Mouse (Mus musculus) lung, postnatal 10 days (tissue): ENCODE measurements around the gene Cnnm2.
"Not testable (repeated sequence)": the region's sequence is repeated elsewhere in the genome, so short reads cannot be mapped to it uniquely, and the experiment has no call there.

Experiments used
- DNase-seq: peaks from one replicate; pipeline ENCODE4 v3.0.0; 2021

Gene Cnnm2

DNA sequence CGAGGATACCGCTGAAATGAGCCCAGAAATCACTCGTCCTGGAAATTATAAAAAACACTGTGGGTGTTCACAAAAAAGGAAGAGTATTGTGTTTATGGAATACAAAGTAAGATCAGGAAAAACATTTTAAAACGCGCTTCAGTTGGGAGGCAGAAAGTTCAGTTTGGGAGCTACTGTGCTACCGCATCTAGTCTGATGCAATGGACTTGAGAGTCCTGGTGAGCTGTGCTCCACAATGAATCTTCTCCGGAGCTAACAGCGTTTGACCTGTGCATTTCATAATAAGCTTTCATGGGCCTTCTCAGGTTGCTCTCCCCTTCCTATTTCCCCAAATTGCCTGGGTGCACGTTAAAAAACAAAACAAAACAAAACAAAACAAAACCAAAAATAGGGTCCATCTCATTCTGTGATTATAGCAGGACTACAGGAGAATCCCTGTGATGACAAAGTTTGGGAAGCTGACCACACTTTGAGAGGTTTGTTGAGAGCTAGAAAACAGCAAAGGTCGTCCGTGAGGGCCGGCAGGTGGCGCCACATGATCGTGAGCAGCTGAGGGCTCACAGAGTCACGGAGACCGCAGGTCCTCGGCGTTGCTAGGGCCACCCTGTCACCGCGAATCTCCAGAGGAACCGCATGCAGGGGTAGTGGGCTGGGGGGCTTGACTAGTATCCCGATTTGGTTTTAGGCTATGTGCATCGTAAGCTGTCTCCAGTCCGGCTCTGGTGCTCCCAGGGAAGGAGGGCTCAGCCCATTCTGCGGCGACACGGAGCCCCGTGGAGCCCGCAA is 828 bp upstream of the Cnnm2 start:
- peak; percentile 91 for DNase-seq

DNA sequence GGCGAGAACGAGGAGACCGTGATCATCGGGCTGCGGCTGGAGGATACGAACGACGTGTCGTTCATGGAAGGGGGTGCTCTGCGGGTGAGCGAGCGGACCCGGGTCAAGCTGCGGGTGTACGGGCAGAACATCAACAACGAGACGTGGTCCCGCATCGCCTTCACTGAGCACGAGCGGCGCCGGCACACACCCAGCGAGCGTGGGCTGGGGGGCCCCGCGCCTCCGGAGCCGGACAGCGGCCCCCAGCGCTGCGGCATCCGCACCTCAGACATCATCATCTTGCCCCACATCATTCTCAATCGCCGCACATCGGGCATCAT is 535 bp downstream of the Cnnm2 start:
- DNase-seq = no peak

DNA sequence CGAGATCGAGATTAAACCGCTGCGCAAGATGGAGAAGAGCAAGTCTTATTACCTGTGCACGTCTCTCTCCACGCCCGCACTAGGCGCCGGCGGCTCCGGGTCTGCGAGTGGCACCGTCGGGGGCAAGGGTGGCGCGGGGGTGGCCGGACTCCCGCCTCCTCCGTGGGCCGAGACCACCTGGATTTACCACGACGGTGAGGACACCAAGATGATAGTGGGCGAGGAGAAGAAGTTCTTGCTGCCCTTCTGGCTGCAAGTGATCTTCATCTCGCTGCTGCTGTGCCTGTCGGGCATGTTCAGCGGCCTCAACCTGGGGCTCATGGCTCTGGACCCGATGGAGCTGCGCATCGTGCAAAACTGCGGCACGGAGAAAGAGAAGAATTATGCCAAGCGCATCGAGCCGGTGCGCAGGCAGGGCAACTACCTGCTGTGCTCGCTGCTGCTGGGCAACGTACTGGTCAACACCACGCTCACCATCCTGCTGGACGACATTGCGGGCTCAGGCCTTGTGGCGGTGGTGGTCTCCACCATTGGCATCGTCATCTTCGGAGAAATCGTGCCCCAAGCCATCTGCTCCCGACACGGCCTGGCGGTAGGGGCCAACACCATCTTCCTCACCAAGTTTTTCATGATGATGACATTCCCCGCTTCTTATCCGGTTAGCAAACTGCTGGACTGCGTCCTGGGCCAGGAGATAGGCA is 1.0 kb downstream of the Cnnm2 start:
- no peak for DNase-seq

DNA sequence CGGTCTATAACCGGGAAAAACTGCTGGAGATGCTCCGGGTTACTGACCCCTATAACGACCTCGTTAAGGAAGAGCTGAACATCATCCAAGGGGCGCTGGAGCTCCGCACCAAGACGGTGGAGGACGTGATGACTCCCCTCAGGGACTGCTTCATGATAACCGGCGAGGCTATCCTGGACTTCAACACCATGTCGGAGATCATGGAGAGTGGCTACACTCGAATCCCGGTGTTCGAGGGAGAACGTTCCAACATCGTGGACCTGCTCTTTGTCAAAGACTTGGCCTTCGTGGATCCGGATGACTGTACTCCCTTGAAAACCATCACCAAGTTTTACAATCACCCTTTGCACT is 1.6 kb downstream of the Cnnm2 start:
- DNase-seq = no peak

DNA sequence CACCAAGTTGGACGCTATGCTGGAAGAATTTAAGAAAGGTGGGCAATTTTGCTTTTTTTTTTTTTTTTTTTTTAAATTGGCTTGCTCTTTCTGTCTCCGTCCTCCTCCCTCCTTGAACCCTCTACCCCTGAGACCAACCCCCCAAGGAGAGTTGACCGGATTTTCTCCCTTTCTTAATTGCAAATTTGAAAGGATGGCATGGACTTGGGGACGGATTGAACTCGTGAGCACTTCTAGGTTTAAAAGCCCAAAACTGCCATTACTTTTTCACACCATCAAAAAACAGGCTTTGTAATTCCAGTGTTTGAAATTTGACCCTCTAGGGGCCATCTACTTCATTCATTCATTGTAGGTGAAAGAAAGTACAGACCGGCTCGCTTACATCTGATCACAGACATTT is 2.0 kb downstream of the Cnnm2 start:
- DNase-seq = no peak

DNA sequence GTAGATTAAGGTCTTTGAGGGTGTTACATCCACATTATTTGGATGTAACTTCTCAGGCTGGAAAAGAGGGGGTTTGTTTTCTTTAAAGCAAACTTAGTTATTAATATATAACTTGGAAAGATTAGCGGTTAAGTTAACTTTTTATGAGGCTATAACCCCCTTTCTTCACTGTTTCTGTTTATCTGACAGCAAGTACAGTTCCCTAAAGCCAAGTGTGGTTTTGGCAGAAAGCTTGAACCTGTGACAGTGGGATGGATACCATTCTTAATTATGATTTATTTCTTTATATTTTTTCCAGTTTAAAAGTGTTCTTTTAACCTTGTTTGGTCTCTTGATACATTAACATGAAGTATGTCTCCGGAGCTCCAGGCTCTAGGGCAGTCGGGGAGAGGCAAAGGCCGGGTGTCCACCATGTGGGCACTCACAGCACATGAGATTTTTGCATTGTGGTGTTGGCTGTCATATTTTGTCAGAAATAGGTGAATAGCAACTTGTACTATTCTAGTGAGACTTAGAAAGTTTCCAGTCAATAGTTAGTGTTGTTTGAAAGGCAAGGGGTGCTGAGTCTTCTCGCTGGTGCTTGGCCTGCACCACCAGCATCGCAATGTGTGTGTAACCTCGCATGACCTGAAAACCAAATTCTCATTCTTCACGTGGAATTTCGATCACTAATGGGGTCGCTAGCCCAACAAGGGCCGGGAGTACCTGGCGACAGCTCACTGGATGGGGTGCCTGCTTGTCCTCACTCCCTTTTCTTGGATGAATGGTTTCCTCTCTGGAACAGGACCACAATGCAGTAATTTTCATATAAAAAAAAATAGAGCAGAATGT is 2.8 kb downstream of the Cnnm2 start:
- DNase-seq = no peak

DNA sequence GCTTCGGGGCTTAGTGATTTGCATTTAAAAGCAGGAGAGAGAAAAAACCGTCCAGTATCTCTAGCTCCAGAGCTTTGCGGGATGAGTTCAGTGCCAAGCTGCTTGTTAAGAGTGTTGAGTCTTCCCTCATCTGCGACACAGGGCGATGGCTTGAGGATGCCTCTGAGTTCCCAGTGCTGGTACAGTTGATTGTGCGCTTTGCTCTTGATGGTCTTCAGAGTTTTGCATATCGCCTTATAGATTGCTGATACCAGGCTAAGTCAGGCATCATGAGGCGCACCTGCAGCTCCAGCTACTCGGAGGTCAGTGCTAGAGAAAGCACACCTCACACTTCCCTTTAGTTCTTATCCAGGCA is 3.3 kb downstream of the Cnnm2 start:
- DNase-seq = no peak

DNA sequence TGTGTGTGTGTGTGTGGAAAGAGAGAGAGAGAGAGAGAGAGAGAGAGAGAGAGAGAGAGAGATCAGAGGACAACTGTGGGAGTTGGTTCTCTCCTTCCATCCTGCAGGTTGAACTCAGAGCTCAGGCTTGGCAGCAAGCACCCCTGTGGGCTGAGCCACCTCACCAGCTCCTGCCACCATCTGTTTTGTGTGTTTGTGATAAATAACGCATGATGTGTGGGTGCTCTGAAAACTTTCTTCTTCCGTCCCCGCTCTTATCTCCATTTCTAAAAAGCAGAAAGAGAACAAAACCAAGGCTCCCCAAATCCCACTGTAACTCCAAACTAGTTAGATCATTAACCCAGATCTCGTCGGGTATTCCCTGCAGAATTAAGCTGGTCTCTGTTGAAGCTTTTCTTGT is 4.7 kb downstream of the Cnnm2 start:
- DNase-seq = no peak

DNA sequence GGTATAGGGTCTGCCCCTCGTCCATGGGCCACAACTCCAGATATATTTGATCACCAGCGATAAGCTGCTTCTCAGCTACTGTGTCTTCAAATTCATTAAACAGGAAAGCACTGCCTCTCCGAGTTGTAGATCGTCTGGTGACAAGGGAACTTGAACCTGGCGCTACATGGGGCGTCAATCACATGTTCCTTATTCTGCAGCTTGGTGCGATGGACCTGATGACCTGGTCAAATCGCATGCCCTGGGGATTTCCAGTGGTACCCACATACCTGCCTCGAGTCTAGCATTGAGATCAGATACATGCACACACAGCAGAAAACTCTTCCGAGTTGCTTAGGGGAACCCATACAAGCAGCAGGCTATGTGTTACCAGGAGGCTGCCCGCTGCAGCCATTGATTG is 8.4 kb downstream of the Cnnm2 start:
- DNase-seq = no peak

DNA sequence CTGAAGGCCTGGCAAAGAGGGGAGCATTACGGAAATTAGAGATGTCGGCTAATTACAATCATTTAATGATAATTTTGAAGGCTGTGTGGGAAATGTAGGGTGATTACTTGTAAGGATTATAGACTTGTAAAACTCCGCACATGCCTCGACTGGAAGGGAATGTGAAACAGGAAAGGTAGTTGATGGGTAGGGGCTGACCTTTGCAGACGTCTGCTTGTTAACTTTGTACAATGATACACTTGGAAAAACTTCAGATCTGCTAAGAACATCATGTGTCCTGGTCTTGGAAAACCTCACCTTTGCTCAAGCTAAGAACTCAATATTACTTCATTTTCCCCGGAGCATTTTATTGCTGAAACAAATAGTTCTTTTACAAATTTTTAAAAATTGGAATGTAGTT is 10.4 kb downstream of the Cnnm2 start:
- DNase-seq = no peak

DNA sequence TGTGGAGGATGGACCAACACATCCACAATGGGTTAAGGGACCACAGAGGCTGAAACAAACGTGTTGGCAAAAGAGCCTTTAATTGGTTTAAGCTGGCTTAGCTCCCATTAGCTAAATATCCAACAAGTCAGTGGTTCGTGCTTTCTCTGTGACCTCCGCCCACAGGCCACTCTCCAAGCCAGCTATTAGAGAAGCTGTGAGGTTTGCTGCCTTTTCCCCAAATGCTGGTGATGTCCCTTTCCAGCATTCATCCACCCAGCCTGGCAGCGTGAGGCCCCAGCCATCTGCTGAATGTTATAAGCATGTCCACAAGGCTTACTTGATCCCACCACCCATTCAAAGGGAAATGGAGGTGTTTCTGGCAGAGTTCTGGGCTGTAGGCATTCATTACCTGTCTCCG is 15.0 kb downstream of the Cnnm2 start:
- no peak for DNase-seq

DNA sequence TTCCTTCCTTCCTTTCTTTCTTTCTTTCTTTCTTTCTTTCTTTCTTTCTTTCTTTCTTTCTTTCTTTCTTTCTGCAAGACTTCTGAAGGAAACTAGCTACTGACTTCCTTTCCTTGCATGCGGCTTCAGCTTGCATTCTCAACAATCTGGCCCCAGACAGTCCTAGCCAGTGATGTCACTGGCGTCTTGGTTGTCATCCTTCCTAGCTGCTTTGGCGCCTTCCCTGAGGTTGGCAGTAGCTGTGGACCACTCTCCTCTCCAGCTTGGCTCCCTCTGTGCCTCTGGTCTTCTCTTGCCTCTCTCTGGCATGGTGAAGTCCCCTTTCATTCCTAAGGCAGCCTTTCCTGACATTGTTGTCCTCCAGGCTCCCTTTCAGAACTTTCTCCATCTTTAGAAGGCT is 15.5 kb downstream of the Cnnm2 start:
- no peak for DNase-seq

DNA sequence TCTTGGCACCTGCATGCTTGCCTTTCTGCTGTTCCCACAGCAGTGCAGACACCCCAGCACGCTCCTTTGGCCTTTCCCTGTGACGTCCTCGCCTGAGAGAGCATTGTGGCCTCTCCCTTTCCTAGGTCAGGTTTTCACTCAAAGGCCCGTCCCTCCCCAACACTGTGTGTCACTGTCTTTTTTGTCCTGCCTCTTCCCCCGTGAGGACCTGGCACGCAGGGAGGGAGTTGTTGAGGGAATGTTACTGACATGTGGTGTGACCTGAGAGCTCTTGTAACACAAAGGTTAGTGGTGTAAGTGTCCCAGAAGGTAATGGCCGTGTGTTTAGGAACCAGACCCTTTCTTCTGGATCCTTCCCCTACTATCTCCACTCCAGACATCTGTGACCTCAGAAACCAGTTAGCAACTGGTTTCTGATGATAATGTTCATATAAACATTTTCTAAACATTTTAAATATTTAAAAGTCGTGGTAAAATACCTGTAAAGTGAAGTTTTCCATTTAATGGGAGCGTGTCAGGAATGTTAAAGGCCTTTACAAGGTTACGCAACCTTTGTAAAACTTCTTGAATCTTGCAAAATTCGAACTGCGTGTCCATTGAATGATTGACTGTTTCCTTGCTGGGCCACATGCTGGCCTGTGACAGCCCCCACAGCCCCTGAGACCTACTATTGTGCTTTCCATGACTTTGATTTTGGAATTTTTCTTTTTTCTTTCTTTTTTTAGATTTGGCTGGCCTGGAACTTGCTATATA is 16.7 kb downstream of the Cnnm2 start:
- DNase-seq = no peak

DNA sequence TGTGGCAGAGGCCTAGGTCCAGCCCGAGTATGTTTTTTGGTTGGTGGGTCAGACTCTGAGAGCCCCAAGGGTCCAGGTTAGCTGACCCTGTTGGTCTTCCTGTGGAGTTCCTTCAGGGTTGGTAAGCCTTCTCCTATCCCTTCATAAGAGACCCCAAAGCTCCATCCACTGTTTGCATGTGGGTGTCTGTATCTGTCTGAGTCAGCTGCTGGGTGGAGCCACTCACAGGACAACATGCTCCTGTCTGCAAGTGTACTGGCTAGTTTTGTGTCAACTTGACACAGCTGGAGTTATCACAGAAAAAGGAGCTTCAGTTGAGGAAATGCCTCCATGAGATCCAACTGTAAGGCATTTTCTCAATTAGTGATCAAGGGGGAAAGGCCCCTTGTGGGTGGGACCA is 17.7 kb downstream of the Cnnm2 start:
- DNase-seq = not testable (repeated sequence)

DNA sequence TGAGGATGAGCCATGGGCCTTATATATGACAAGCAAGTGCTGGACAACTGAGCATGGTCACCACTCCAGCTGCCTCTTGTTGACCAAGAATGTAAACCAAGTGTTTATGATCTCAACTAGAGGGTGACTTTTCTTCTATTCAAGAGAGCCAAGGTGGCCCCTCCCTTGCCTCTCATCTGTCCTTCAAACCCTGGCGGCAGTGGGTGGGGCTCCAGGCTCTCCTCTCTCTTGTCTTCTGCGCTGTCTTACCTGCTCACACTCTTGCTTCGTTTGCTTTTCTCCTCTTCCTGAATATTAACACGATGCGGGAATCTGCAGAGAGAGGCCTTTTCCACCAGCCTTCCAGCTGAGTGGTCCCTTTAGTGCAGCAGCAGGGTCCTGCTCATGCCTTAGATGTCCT is 22.6 kb downstream of the Cnnm2 start:
- DNase-seq = no peak

DNA sequence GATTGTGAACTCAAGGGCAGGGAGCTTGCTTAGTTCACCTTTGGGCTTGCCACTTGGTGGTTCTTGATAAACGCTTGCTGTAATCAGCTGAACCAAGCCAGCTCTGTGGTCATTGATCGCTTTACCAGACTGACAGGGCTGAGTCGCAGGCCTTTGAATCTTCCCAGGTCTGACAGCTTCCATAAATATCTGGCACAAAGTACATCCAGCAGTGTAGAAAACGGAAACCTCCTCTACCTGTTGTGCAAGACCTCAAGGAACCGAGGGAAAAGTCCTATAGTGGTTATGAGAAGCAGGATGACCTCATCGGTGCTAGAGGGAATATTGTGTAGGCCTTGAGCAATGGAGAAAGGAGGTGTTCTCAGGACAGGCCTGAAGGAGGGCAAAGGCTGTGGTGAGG is 23.1 kb downstream of the Cnnm2 start:
- no peak for DNase-seq

DNA sequence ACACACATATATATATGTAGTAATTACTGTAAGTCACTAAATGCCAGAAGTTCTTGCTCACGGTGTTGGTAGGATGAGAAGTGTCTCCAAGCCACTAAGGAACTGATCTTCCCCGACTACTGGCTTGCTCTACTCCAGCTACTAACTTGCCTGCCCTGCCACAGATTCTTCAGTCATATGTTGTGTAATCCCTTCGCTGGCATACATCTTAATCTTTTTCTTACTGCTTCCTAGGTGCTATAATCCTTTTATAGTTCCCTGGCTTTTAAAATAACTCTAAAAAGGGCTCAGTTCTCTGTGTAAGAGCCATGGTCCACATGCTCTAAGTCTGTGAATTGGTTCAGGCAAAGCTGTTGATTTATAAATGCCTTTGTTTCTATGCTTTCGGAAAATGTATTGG is 24.2 kb downstream of the Cnnm2 start:
- no peak for DNase-seq

DNA sequence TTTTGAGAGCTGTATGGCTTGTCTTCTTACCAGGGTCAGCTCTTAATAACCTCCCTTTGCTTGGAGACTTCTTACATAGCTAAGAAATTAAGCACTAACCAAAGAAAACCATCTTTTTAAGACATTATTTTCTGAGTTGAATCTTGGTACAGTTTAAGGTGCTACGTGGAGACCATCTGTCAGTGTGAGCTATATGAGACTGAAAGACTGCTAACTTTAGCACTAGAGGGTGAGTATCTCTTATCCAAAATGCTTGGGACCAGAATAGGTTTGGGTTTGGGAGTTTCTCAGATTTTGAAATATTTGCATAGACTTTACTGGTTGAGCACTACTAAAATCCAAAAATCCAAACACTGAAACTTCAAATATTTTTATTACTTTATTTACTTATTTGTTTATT is 28.4 kb downstream of the Cnnm2 start:
- no peak for DNase-seq

DNA sequence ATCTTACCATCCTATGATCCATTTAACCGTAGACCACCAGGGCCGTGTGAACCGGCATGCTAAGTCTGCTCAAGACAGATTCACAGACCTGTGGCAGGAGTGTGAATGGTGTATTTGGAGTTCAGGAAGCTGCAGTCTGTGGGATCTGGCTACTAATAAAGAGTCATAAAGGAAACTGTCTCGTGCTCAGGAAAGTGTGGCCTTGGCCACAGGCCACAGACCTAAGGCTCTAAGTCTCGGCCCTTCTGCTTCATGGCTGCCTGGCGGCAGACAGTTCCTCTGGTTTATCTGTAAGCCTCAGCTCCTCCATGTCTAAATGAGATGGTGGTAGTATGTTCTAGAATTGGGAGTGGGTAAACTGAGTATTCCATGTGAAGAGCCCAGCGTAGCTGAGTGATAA is 30.0 kb downstream of the Cnnm2 start:
- no peak for DNase-seq

DNA sequence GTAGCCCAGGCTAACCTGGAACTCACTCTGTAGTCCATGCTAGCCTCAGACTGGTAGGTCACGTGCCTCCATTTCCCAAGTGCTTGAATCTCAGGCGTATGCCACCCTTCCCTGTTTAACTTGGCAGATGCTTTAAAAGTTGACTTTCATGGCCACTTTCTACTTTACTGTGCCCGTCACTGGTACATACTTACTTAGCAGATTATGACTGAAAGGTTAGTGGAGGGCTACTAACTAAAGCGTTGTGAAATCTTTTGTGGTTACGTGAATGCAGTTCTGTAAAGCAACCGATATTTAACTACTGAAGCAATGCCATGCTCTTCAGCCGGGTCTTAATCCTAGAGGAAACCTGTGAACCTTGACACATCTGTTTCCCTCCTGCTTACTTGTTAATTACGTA is 30.5 kb downstream of the Cnnm2 start:
- DNase-seq = no peak

DNA sequence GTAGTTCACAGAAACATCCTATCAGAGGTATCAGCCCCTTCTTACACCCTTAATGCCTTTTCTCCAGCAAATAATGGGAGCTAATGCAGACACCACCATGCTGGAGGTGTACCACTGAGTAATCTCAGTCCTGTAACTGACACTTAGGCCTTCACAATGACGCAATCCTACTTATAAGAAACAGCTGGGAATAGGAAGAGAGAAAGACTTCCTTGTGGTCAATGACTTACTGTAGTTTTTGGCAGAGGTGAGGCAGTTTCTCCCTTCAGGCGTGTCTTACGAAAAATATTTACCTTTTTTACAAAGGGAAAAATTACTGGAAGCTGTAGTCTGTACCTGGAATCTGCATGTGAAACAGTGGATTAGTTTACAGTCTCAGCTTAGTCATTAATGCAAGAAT is 31.1 kb downstream of the Cnnm2 start:
- DNase-seq = no peak

DNA sequence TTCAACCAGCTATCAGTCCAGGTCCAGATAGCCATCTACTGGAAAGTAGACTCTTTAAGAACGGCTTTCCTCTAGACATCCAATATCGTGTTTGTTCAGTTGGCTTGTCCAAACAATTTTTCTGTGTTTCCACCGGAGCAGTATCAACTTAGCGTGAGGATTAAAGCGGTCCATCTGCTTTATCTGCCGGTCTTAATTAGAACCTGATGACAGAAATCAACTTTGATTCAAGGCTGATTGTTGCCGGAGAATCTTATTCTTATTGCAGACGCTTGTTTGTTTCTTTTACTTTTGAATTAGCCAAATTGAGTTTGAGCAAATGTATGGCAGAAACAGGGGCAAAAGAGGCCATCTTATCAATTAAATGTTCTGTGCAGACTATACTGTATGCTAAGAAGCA is 32.8 kb downstream of the Cnnm2 start:
- DNase-seq = no peak

DNA sequence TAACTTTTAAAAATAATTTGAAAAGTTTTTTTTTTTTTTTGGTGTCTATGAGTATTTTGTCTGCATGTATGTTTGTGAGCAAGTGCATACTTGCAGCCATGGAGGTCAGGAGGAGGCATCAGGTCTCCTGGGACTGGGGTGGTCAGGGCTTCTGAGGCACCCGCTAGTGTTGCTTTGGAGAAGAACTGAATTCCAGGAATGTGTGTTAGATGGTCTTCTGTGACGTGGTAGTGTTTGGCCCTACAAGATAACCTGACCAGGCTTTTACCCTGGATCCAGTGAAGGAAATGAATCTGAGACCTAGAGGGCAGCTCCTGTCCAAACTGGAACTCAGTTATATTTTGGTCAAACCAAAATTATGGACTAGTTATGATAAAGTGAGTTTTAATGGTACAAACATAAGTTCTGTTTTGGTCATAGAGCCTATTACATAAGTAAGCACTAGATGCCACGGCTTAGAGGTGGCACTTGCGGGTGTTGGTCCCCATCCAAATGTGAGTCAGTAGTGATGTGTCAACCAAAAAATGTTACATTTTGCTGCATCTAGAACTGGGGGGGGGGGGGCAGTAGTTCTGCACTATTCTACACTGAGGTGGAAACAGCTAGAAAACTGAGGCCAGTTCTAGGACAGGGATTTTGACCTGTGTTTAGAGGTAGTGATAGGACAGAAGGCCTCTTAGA is 38.6 kb downstream of the Cnnm2 start:
- no peak for DNase-seq
